Mouse (Mus musculus): ENCODE results near the gene Ddx19a.

DNA sequence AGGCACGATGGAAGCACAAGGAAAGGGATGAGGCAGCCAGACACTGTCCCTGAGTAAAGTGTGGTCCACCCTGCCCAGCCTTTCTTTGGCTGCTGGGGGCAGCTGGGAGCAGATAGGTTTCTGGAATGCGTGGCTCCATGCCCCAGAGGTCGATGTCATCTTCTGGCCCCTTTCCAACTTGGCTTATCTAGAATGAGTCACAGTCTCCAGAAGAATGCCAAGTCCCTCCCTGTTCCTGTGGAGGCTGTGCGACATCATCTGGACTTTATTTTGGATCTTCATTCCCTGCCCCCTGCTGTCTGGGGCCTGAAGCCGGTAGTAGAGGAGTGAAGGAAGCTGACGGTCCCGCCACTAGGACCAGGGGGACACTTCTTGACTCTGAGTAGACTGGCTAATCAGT lies 32.0 kb downstream of the Ddx19a start:
- TF ChIP-seq CTCF (IDR thresholded peaks at IDR 0.05; ENCODE audit: borderline replicate concordance, insufficient read depth, low read depth, low read length) (peak; percentile 16; the same call in 1 of the 2 replicates), POLR2A (IDR thresholded peaks at IDR 0.05; ENCODE audit: borderline replicate concordance, insufficient read depth, low read length) (no peak)

Measured in cerebellum, adult 2 months (tissue).